Mouse (Mus musculus) embryo, embryonic 10.5 days (tissue): ENCODE data around the gene Eefsec.

Source experiments
- DNase-seq: peaks from one replicate; pipeline ENCODE4 v3.0.0-alpha.2; 2015; ENCODE audit warnings: low spot score

The Eefsec gene

GRCm38 (mm10) chr6:88412604-88413003 lies 33.7 kb downstream of the Eefsec start:
- DNase-seq, result no peak

DNA sequence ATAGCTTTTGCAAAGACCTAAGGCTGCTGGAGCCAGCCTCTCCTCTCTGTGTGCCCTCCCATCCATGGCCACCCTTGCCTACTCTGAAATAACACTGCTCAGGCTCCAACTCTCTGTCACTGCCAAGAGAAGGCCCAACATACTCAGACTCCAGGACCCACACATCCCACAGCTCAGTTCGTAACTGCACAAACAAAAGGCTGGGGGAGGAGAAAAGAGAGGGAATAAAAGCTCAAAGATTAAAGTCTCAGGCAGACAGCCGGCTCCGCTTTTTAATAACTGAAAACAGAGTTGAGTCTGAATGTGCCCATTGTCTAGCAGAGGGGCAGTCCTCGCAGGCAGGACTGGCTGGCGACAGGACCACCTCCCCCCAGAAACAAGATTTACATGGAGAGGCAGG lies 36.8 kb downstream of the Eefsec start:
- DNase-seq, result peak; percentile 43

DNA sequence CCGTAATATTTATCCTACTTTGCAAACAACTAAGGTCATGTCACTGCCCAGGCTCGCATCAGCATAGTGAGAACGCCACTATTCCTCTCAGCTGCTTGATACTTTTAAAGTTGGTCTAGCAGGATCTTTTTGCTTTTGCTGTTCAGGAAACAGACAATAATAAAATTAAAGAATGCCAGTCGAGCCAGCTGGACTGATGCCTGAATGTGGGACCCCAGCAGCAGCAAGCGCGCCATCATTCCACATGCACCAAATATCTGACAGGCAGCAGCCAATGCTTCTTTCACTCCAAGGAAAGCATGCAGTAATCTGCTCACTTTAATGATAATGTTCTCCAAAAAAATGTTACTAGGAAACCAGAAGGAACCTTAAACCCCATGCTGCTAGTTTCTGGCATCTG lies 45.9 kb downstream of the Eefsec start:
- no peak for DNase-seq

DNA sequence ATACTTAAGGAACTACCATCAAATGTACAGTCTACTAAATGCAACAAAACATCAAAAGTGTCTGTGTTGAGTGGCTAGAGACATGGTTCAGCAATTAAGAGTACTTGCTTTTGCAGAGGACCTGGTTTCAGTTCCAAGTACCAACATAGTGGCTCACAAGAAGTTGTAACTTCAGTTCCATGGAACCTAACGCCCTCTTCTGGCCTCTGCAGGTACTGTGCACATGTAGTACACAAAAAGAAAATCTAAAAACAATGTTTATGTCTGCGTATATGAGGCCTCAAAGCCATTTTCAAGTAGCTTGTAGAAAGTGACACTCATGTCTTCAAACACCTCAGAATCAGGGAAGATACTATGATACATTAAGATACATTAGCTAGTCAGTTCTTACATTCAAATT lies 48.4 kb downstream of the Eefsec start:
- DNase-seq, result no peak

DNA sequence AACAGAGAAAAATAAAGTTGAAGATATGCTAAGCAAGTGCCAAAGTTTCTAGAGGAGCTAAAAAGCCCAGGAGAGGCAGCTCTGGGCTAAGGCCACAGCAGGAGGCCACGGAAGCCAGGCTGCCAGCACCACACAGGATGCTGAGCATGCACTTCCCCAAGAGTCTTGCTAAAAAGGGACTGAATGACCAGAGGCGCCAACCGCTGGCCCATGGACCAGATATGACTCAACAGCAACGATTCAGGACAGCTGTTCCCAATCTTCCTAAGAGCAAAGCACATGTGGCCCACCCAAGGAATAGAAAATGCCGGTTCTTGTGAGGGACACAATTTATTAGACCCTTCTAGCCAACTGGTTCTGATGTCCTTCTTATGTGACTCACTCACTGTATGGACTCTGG lies 57.4 kb downstream of the Eefsec start:
- peak; percentile 23 for DNase-seq

DNA sequence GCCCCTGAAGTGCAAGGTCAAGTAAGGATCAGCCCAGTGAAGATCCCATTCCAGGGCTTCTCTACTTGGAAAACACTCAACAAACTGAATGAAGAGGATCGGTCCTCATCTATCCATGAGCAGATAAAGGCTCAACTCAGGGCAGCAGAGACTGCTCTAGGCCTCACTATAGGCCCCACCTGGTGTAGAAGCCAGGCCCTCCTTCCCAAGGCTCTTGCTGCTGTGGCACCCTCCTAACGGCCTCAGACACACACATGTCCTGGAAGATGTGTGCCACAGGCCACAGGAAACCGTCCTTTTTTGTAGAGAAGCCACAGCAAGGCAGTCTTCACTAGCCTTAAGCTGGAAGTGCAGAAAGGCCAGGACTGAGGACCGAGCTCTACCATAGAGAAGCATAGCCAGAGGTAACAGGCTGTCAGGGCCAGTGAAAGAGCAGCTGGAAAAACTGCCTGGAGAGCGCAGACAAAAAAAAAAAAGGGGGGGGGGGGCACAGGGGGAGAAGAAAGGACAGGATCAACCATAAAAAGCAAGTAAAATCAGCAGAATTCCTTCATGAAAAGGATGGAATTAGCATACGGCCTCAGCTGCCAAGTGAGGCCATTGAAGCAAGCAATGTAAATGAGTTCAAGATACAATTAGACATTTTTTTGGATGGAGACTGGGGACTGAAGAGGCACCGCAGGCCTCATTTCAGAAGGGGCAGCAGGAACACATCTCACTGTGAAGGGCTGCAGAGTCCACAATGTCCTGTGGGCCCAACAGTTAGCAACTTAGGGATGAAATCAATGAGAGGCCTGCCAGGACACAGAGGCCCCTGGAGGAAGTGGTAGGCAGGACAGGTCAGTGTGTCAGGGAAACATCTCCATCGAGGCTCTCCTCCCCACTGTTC lies 58.3 kb downstream of the Eefsec start:
- DNase-seq, result peak; percentile 29

DNA sequence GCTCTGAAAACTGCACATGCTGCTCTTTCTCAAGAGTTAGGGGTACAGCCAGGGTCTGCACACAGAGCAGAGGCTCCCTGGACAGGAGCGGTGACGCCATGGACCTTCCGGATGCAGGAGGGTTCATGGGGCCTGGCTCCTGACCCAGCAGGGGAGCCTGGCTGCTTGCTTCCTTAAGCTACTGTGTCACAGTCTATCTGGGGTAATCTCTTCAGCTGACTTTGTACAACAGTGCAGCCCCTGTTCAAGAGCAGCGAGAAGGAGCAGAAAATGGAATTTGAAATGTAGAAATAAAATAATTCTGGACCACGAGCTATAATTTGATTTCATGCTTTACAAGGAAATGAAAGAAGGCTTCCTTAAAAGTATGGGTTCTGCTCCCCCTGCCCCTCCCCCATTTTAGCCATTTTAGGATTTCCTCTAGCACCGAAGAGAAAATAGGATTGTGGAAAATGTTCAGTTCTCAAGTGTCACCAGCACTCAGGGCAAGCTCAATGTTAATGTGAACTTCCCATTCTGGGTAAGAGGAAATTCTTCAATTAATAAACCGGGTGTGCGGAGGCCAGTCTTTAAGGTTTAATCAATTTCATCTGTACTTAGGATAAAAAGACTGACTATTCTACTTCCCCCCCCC lies 61.8 kb downstream of the Eefsec start:
- peak; percentile 39 for DNase-seq

GRCm38 (mm10) chr6:88383734-88384133 lies 62.6 kb downstream of the Eefsec start:
- no peak for DNase-seq

- peak; percentile 42 for DNase-seq
These were observed 66.6 kb downstream of the Eefsec start for GRCm38 (mm10) chr6:88379756-88380155.

- no peak for DNase-seq
These were observed 67.5 kb downstream of the Eefsec start for GRCm38 (mm10) chr6:88378829-88379228.

GRCm38 (mm10) chr6:88374247-88374646 lies 72.1 kb downstream of the Eefsec start:
- DNase-seq, result no peak

DNA sequence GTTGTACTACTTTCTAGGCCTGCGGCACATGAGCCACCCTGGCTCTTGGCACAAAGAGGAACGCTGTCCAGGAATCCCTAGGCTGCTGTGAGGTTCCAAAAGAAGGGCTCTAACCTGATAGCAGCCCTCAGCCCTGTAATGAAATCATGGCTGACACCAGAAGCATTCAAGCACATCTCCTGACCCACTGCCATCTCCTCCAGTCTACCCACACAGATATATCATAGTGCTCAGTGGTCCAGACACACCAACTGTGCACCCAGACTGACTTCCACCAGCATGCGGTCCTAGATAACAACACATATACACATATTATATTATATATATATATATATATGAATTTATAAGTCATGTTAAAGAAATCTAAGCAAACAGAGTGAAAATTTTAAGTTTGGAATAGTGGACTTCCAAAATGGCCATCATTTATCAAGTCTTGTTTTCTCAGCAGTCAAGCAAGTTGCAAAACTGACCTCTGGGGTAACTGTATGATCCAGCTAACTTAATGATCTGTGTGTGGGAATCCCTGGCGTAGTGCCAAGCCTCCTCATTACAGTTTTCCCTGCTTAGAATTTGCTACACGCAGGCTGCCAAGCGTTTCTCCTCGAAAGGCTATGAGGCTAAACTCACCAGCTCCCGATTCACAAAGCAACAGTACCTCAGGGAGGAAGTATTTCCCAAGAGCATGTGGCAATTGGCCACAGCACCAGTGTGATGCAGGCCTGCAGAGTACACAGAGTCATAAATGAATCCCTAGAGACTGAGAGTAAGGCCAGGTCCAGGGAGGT lies 76.3 kb downstream of the Eefsec start:
- no peak for DNase-seq

- no peak for DNase-seq
These were observed 82.8 kb downstream of the Eefsec start for GRCm38 (mm10) chr6:88363475-88364012.

DNA sequence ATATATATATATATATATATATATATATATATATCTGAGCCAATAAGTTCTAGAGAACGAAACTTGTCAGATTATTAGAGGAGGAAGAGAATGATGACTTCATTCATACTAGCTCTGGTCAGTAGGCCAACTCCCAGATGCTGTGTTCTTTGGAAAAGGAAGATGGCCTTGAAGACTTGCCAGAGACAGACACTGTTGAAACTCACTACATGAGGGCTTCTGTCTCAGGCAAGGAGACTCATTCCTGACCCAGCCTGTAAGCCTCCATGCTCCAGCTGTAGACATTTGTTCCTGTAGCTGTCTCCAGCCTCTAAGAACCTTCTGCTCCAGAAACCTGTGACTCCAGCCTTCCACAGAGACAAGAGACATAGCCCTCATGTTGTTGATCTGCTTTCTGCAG lies 85.2 kb downstream of the Eefsec start:
- DNase-seq, result no peak

DNA sequence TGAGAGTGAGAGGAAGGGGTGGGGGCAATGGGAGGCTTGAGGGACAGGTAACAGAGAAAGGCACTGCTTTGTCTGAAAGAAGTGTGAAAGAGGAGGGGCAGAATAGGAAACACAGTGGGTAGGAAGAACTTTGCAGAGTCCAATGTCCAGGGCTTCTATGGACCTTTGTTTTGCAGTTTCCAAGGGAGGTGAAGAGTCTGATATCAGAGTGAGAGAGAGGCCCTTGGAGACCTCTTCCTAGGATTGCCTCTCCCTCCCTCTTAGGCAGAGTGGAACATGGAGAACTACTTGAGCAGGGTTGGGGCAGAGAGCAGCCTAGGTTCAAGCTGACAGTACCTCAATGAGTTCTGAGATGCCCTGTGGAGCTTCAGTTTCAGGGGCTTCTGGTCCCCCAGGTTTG lies 88.1 kb downstream of the Eefsec start:
- no peak for DNase-seq

- no peak for DNase-seq
These were observed 90.5 kb downstream of the Eefsec start for GRCm38 (mm10) chr6:88355866-88356265.

- peak; percentile 55 for DNase-seq
These were observed 93.8 kb downstream of the Eefsec start for GRCm38 (mm10) chr6:88352541-88352940.

DNA sequence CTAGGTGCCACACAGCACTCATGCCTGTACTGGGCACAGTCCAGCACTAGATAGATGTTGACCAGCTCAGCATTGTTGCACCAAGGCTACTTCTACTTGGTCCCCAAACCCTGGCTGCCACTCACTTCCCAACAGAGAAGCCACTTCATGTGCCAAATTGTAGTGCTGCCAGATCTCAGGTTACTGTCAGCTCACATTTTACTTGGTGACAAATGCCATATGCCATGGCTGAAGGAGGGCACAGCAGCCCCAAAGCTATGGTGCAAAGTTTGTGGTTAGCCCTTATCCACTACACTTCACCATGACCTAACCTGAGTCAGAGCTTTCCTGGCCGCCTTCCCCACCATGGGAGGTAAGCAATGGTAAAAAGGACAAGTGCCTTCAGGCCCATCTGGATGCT lies 99.6 kb downstream of the Eefsec start:
- DNase-seq, result no peak

- no peak for DNase-seq
These were observed 101.0 kb downstream of the Eefsec start for GRCm38 (mm10) chr6:88345311-88345710.

DNA sequence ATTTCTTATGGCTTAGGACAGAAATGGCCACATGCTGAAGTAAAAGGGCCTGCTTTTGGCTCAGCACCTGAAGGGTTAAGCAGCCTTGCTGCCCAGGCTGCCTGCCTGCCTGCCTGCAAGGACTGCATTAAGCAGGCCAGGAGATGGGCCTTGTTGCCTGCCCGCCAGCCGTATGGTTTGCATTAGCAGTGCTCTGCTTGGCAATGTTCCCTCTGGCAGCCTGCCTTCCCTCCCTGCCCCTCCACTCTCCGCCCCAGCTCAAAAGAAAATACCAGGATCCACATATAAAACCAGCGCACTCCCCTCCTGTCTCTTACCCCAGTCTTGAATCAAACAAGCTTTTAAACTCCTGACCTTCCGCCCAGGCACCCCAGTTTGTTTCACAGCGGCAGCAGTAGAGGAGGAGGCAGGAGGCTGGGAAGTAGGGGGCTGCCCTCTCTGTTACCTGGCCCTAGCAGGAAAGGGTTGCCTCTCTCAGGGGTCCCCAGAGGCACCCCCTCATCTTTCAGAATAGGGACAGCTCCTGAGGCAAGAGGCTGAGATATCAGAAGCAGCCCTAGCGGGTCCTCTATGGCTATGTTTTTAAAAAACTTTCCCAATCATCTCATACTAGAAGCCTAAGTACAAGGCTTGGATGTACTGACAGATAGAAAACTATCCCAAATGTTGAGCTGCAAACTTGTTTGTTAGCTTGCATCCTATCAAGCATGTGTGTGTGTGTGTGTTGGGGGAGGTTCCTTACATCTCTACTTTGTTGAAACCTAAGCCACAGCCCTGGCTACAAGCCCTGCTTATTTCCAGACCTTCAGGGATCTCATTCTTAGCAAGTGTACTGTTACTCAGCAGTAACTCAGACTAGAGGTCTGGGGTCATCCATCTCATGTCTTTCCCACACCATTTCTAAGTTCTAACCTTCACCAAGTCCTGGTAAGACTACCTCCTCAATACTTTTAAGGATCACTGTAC lies 102.6 kb downstream of the Eefsec start:
- DNase-seq, result peak; percentile 75

DNA sequence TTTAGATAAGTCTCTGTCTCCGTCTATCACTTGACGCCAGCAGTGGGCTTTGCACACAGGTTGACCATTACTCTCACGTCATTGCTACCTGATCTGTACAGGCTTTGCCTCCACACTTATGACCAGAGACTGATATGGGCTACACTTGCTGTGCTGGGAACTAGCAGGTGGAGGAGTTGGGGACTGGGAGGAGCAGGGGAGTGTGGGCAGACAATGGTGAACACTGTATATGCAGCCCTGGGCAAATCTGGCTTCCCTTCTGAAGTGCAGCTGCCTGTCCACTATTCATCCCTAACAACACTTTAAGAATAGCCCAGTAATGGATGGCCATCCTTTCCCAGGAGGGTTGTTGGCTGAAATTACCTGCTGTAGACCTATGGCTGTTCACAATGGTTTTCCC lies 103.4 kb downstream of the Eefsec start:
- DNase-seq, result no peak
